Mouse (Mus musculus): ENCODE results near the gene G6pc3. TPM values are rescaled to one million over a fixed set of nuclear protein-coding genes. Genes with fewer than 3 reads are reported as not detected.

The G6pc3 gene
- polyA plus RNA-seq, 1 experiment, result 56.5 TPM

GRCm38 (mm10) chr11:102198245-102198644 is 8.8 kb downstream of the G6pc3 start:
- 84% methylated on average over 6 of the region's 6 CpGs for WGBS
- no peak for DNase-seq
- H3K36me3 ChIP-seq (ENCODE audit: control insufficient read depth, insufficient read depth, low read length), result peaks cover 12% of the 10 kb centered on the region
- no peaks in the 10 kb centered on the region for H3K4me1 ChIP-seq (replicated peaks; ENCODE audit: control insufficient read depth, insufficient read depth, low read length)
- no peak overlapping the region for H3K4me3 ChIP-seq (ENCODE audit: control insufficient read depth, insufficient read depth, low read length)
- TF ChIP-seq CTCF (IDR thresholded peaks at IDR 0.05; ENCODE audit: borderline replicate concordance, control insufficient read depth, extremely low read depth, insufficient read depth, low read length, poor library complexity), result no peak
- TF ChIP-seq POLR2A (IDR thresholded peaks at IDR 0.05; ENCODE audit: control insufficient read depth, extremely low read depth, insufficient read depth, low read length, poor library complexity), result no peak
- H3K27ac ChIP-seq (ENCODE audit: control insufficient read depth, insufficient read depth, low read length), result no peak overlapping the region
- H3K27me3 ChIP-seq (ENCODE audit: control insufficient read depth, insufficient read depth, low read length), result no peaks in the 10 kb centered on the region

DNA sequence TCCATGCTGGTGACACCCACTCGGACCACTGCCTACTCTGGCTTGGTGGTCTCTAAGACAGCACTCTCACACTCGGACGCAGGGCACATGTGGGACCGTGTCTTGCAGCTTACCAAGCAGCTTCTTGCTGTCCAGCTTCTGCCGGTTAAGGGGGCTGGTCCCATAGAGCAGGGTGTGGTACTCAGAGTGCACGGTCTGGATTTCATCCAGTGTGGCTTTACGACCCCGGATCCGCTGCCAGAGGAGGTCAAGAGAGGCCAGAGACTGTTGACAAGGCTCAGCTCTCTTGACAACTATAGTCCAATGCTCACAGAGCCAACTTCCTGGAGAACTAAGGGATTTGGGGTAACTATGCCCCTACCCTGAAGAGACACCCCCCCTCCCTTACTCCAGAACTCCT is 10.4 kb downstream of the G6pc3 start:
- H3K27ac ChIP-seq (ENCODE audit: control insufficient read depth, insufficient read depth, low read length), result no peak overlapping the region
- H3K4me1 ChIP-seq (replicated peaks; ENCODE audit: control insufficient read depth, insufficient read depth, low read length), result no peaks in the 10 kb centered on the region
- peaks cover 12% of the 10 kb centered on the region for H3K36me3 ChIP-seq (ENCODE audit: control insufficient read depth, insufficient read depth, low read length)
- TF ChIP-seq POLR2A (IDR thresholded peaks at IDR 0.05; ENCODE audit: control insufficient read depth, extremely low read depth, insufficient read depth, low read length, poor library complexity) (no peak), CTCF (IDR thresholded peaks at IDR 0.05; ENCODE audit: borderline replicate concordance, control insufficient read depth, extremely low read depth, insufficient read depth, low read length, poor library complexity) (no peak)
- no peaks in the 10 kb centered on the region for H3K27me3 ChIP-seq (ENCODE audit: control insufficient read depth, insufficient read depth, low read length)
- H3K4me3 ChIP-seq (ENCODE audit: control insufficient read depth, insufficient read depth, low read length), result no peak overlapping the region
- no peak for DNase-seq
- WGBS, result 94% methylated on average over 9 of the region's 9 CpGs

- 93% methylated on average over 12 of the region's 12 CpGs for WGBS
- no peak for DNase-seq
- no peaks in the 10 kb centered on the region for H3K27me3 ChIP-seq (ENCODE audit: control insufficient read depth, insufficient read depth, low read length)
- no peak overlapping the region for H3K4me3 ChIP-seq (ENCODE audit: control insufficient read depth, insufficient read depth, low read length)
- no peak overlapping the region for H3K27ac ChIP-seq (ENCODE audit: control insufficient read depth, insufficient read depth, low read length)
- H3K4me1 ChIP-seq (replicated peaks; ENCODE audit: control insufficient read depth, insufficient read depth, low read length), result no peaks in the 10 kb centered on the region
- peaks cover 7% of the 10 kb centered on the region; the same call in 1 of the 2 replicates for H3K36me3 ChIP-seq (ENCODE audit: control insufficient read depth, insufficient read depth, low read length)
- no peak for TF ChIP-seq POLR2A (IDR thresholded peaks at IDR 0.05; ENCODE audit: control insufficient read depth, extremely low read depth, insufficient read depth, low read length, poor library complexity)
- TF ChIP-seq CTCF (IDR thresholded peaks at IDR 0.05; ENCODE audit: borderline replicate concordance, control insufficient read depth, extremely low read depth, insufficient read depth, low read length, poor library complexity), result no peak
Measured at GRCm38 (mm10) chr11:102201408-102201821, 12.0 kb downstream of the G6pc3 start.

- no peaks in the 10 kb centered on the region for H3K27me3 ChIP-seq (ENCODE audit: control insufficient read depth, insufficient read depth, low read length)
- no peak overlapping the region for H3K27ac ChIP-seq (ENCODE audit: control insufficient read depth, insufficient read depth, low read length)
- H3K36me3 ChIP-seq (ENCODE audit: control insufficient read depth, insufficient read depth, low read length), result 0 out of 2 replicates have a peak, but pooled peaks cover 3% of the 10 kb centered on the region
- DNase-seq, result no peak
- no peak overlapping the region for H3K4me3 ChIP-seq (ENCODE audit: control insufficient read depth, insufficient read depth, low read length)
- H3K4me1 ChIP-seq (replicated peaks; ENCODE audit: control insufficient read depth, insufficient read depth, low read length), result peaks cover 28% of the 10 kb centered on the region
- 95% methylated on average over 30 of the region's 30 CpGs for WGBS
- TF ChIP-seq CTCF (IDR thresholded peaks at IDR 0.05; ENCODE audit: borderline replicate concordance, control insufficient read depth, extremely low read depth, insufficient read depth, low read length, poor library complexity), result no peak
- no peak for TF ChIP-seq POLR2A (IDR thresholded peaks at IDR 0.05; ENCODE audit: control insufficient read depth, extremely low read depth, insufficient read depth, low read length, poor library complexity)
Measured at GRCm38 (mm10) chr11:102206481-102206880, 17.1 kb downstream of the G6pc3 start.

DNA sequence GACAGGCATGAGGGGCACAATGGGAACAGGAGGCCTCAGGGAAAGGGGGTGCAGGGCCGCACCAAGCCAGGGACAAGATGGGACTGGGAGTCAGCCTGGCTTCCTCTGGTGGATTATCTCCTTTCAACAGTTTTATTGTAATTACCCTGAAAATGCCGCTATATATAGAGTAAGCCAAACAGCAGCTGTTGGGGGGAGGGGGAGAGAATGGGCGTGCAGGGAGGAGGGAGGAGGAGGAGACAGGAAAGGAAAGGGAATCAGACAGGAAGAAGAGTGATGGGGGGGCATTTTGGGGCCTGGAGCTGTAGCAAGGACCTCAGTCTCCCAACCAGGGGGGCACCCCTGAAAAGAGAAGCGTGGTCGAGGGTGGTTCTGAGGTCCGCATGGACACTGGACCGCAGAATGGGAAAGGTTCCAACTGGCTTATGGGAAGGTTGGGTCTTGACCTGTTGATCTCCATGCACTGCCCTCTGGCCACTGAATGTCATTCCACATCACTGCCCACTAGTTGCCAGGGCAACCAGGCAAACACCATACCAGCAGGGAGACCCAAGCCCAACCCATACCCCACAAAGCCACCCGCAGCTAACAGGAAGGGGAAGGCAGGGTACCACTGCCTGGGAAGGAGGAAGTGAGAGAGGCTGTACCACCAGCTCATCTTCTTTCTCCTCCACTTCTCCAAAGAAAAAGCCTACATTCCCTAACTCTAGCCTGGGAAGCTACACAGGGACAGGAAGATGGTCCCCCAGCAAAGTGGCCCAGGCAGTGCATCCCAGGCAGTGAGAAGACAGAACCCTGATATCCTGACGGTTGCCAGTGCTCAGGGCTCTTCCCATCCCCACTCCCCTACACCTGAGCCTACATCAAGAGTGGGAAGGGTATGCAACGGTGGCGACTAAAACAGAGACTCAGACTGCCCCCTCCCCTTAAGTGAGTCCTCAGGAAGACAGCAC is 18.7 kb downstream of the G6pc3 start:
- Histone ChIP-seq H3K4me3 (ENCODE audit: control insufficient read depth, insufficient read depth, low read length) (no peak overlapping the region), H3K36me3 (ENCODE audit: control insufficient read depth, insufficient read depth, low read length) (no peaks in the 10 kb centered on the region), H3K27ac (ENCODE audit: control insufficient read depth, insufficient read depth, low read length) (no peak overlapping the region), H3K4me1 (replicated peaks; ENCODE audit: control insufficient read depth, insufficient read depth, low read length) (peaks cover 28% of the 10 kb centered on the region), H3K27me3 (ENCODE audit: control insufficient read depth, insufficient read depth, low read length) (no peaks in the 10 kb centered on the region)
- TF ChIP-seq CTCF (IDR thresholded peaks at IDR 0.05; ENCODE audit: borderline replicate concordance, control insufficient read depth, extremely low read depth, insufficient read depth, low read length, poor library complexity) (no peak), POLR2A (IDR thresholded peaks at IDR 0.05; ENCODE audit: control insufficient read depth, extremely low read depth, insufficient read depth, low read length, poor library complexity) (no peak)
- 30% methylated on average over 11 of the region's 11 CpGs for WGBS
- DNase-seq, result no peak

DNA sequence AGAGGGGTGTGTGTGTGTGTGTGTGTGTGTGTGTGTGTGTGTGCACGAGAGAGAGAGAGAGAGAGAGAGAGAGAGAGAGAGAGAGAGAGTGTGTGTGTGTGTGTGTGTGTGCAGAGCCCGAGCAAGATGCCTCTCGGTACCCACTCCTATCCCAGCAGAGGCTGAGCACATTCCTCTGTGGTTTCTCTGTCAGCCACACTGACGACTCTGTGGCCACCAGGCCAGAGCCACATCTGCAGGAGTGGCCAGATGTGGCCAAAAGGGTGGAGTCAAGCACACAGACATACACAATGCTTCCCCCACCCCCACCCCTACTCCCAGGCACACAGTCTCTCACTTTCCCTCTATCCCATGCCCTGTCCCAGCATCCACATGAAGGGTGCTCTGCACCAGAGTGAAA is 19.4 kb downstream of the G6pc3 start:
- 11% methylated on average over 4 of the region's 4 CpGs for WGBS
- Histone ChIP-seq H3K4me1 (replicated peaks; ENCODE audit: control insufficient read depth, insufficient read depth, low read length) (peaks cover 28% of the 10 kb centered on the region), H3K27ac (ENCODE audit: control insufficient read depth, insufficient read depth, low read length) (no peak overlapping the region), H3K27me3 (ENCODE audit: control insufficient read depth, insufficient read depth, low read length) (no peaks in the 10 kb centered on the region), H3K36me3 (ENCODE audit: control insufficient read depth, insufficient read depth, low read length) (no peaks in the 10 kb centered on the region), H3K4me3 (ENCODE audit: control insufficient read depth, insufficient read depth, low read length) (no peak overlapping the region)
- TF ChIP-seq POLR2A (IDR thresholded peaks at IDR 0.05; ENCODE audit: control insufficient read depth, extremely low read depth, insufficient read depth, low read length, poor library complexity) (no peak), CTCF (IDR thresholded peaks at IDR 0.05; ENCODE audit: borderline replicate concordance, control insufficient read depth, extremely low read depth, insufficient read depth, low read length, poor library complexity) (no peak)
- no peak for DNase-seq
